Mouse (Mus musculus) CD4-positive, CD25-positive, alpha-beta regulatory T cell, adult 4 months (primary cell): ENCODE measurements at regions not wholly inside any gene's neighbourhood (a gene's known extent, or its start where the extent isn't known, plus 50 kb on each side); places are given as distances from the start of the nearest gene placed in this dataset.

ENCODE experiments used
- ATAC-seq: one replicate; pipeline ENCODE4 v1.8.0; 2017

DNA sequence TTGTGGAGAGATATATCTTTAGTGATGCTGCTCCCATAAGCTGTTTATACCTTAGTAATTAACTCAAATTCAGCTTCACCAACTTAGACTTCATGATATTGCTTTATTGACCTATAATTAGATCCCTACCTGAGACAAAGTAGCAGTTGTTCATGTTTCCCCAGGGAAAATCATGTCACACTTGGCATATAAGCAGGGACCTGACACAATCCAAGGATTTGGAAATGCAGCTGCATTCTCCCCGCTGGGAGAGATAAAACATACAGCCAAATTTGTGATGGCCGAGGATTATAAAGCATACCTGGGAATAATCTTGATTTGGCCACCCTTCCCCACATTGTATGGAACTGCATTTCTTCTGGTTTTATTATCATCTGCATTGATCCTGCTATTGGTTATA, 55.6 kb upstream of the Tmc1 start:
- no peak for ATAC-seq

DNA sequence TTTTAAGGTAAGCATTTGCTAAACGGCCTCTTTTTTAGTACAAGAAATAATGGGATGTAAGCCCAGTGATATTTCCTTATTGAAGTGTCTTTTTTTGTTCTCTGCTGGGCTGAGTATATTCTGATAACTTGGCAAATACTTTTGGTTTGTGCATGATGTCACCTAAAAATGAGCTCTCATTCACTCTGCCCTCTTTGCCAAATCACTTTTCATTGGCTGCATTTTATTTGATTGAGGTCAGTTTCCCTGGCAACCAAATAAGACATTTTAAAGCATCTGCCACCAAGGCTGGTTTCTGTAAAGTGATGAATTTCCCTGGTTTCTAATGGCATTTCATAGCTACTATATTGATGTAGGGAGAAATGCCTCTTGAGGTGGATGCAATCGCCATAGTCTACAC, 50.4 kb upstream of the Tmc1 start:
- ATAC-seq = no peak
